Mouse (Mus musculus) layer of hippocampus, adult 11-12 months (tissue): ENCODE data around the gene Kif24.

Experiments used
- DNase-seq: peaks from one replicate; pipeline ENCODE4 v3.0.0; 2022; ENCODE audit warnings: low spot score

Gene Kif24

DNA sequence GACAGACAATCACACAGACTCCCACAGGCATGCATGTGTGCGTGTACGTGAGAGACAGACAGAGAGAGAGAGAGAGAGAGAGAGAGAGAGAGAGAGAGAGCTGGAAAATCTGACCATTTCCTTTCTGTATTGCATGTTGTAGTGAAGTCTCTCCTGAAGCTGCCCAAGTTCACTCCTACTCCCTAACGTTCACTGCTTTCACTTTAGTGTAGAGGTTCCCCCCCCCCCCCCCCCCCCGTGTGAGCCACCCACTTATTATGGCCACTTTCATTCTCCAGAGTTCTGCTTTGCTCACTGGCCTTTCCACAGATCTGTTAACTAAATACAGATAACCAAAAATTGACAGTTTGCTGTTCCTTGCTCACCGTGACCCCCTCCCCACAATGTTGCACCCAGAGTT lies 116.8 kb downstream of the Kif24 start:
- DNase-seq: no peak

DNA sequence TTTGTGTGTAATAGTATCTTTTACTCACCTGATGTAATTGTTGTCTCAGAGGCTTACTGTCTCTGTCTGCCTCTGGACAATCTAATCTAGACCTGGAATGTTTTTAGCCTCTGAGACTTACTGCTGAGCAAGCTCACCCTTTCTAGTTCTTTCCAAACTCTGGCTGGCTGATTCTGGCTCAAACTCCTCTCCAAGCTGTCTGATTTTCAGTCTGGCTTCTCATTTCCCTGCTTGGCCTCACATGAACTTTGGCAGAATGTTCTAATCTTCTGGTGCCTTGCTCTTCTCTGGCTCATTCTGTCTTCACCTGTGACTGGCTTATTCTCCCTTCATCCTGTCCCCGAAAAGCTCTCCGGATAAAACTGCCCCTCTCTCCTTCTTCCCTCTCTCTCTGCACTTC lies 118.7 kb downstream of the Kif24 start:
- no peak for DNase-seq

DNA sequence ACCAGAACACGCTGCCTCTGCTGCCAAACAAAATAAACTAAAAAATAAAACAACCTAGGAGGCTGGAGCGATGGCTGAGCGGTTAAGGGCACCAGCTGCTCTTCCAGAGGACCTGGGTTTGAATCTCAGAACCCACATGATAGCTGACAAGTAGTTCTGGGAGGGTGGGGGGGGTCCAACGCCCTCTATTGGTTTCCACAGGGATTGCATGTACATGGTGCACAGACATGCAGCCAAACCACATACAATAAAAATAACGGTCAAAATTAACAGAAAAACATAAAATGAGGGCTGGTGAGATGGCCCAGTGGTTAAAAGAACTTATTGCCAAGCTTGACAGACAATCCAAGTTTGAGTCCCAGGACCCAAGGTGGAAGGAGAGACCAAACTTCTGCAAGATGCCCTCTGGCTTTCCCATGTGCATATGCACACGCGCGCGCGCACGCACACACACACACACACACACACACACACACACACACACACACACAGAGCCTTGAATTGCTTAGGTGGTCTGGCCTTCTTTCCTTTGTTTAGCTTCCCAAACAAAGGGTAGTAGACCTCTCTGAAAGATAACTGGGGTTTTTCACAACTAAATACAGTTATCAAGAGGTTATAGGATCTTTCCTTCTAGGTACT lies 123.7 kb downstream of the Kif24 start:
- DNase-seq: no peak
